Mouse (Mus musculus) small intestine, adult 2 months (tissue): ENCODE data around the gene Clec11a.

ENCODE experiments used
- CTCF ChIP-seq: fragments of 200-500 bp; IDR thresholded peaks from 2 replicates; pipeline ENCODE4 v1.5.1; 2012; ENCODE audit warnings: low read depth, mild to moderate bottlenecking, control low read depth, inconsistent platforms, low read length, moderate library complexity, mixed read lengths; ENCODE audit not compliant: insufficient replicate concordance, insufficient read length; ENCODE audit errors: extremely low read depth
- POLR2A ChIP-seq: fragments of 200-500 bp; IDR thresholded peaks from 2 replicates; pipeline ENCODE4 v1.6.1; 2012; ENCODE audit warnings: low read depth, mild to moderate bottlenecking, control low read depth, inconsistent platforms, low read length, moderate library complexity

DNA sequence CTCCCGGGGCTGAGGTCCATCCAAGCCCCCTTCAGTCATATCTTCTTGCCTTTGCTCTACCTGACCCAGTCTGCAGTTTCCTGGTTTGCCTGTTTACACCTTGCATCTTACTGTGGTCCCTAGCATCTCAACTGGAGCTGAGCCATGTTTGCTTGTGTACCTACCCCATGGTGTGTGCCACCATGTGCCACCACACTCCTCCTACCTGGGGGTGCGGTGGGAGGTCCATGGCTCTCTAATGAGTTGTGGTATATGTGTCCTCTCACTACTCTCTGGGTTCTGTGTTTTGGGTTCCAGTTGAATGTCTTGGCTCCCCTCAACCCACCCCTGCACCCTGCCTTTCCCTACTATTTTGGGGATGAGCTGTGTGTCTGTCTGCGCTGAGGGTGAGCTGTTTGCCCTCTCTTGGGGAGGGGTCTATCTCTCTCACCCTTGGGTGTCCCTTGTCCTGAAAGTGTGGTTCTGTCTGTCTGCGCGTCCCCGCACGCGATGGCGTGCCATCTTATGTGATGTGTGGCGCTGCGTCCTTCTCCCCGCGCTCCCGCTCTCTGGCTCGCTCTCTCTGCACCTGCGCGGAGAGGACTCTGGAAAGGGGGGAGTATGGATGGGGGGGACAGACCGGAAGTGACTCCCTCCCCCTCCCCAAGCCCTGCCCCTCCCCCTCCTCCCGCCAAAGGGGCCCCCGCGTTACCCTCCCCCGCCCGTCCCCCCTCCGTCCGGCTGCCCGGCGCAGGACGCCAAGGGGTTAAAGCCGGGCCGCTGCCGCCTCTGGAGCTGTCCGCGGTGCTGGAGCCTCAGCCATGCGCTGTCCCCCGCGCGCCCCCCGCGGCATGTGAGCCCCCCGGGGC is 28.6 kb upstream of the Clec11a start:
- TF ChIP-seq CTCF (no peak), POLR2A (no peak)
